Mouse (Mus musculus): ENCODE measurements around the gene Usp3. TPM values are rescaled to one million over a fixed set of nuclear protein-coding genes. Genes with fewer than 3 reads are reported as not detected.
A peak's percentile ranks its signal among the peaks of the same experiment; 100 is the strongest.

Usp3 gene
- total and polyA plus RNA-seq, 2 experiments from 2014 or later = 39.4 to 53.4 TPM

DNA sequence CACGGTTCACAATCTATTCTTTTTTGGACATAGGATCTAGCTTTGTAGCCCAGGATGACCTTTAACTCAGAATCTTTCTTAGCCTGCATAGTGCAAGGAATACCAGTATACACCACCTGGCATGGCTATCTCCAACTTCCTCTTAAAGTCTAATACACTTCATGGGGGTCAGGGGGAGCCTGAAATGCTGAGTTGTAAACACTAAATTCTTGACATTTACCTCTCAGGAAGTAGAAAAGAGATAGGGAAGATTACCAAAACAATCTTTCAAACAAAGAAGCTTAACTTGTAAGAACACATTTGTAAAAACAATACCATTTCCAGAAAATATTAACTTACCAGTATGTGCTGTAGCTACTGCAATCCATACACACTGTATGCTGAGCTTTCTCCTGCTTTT lies 30.7 kb downstream of the Usp3 start:
- WGBS = 57% methylated on average over 1 of the region's 1 CpGs

GRCm38 (mm10) chr9:66561496-66561895 lies 31.4 kb downstream of the Usp3 start:
- ATAC-seq (ENCODE audit: insufficient read depth, low read depth) = no peak
- peaks cover 11% of the 10 kb centered on the region; the same call in 1 of the 2 replicates for H3K4me1 ChIP-seq (ENCODE audit: control insufficient read depth, insufficient read depth)
- peak overlapping the region; percentile 30; the same call in 1 of the 2 replicates for H3K27ac ChIP-seq (ENCODE audit: low read depth)
- H3K9ac ChIP-seq (replicated peaks; ENCODE audit: low read depth, low read length) = no peak overlapping the region
- no peaks in the 10 kb centered on the region for H3K36me3 ChIP-seq (replicated peaks; ENCODE audit: control insufficient read depth, insufficient read depth, low read length)
- DNase-seq (ENCODE audit: low spot score) = no peak
- H3K4me3 ChIP-seq (ENCODE audit: low read depth, low read length) = no peak overlapping the region
- no peaks in the 10 kb centered on the region for H3K27me3 ChIP-seq (ENCODE audit: control insufficient read depth, insufficient read depth, low read length)
- no peaks in the 10 kb centered on the region for H3K9me3 ChIP-seq (replicated peaks; ENCODE audit: control insufficient read depth, low read length)
- TF ChIP-seq EP300 (IDR thresholded peaks at IDR 0.05; ENCODE audit: low read depth) (no peak), CTCF (IDR thresholded peaks at IDR 0.05; ENCODE audit: low read depth) (no peak)
- WGBS = 88% methylated on average over 2 of the region's 2 CpGs
- no peak overlapping the region for H3K4me2 ChIP-seq (ENCODE audit: low read depth, low read length)

More for the DNA sequence above, 30.7 kb downstream of the Usp3 start:
- no peak for TF ChIP-seq EP300 (IDR thresholded peaks at IDR 0.05; ENCODE audit: low read depth)
- no peak for TF ChIP-seq CTCF (IDR thresholded peaks at IDR 0.05; ENCODE audit: low read depth)
- DNase-seq (ENCODE audit: low spot score) (no peak), ATAC-seq (ENCODE audit: insufficient read depth, low read depth) (no peak)
- no peak overlapping the region for H3K4me2 ChIP-seq (ENCODE audit: low read depth, low read length)
- H3K36me3 ChIP-seq (replicated peaks; ENCODE audit: control insufficient read depth, insufficient read depth, low read length) = no peaks in the 10 kb centered on the region
- H3K9ac ChIP-seq (replicated peaks; ENCODE audit: low read depth, low read length) = no peak overlapping the region
- H3K4me1 ChIP-seq (ENCODE audit: control insufficient read depth, insufficient read depth) = peaks cover 11% of the 10 kb centered on the region; the same call in 1 of the 2 replicates
- H3K4me3 ChIP-seq (ENCODE audit: low read depth, low read length) = no peak overlapping the region
- H3K27me3 ChIP-seq (ENCODE audit: control insufficient read depth, insufficient read depth, low read length) = no peaks in the 10 kb centered on the region
- no peaks in the 10 kb centered on the region for H3K9me3 ChIP-seq (replicated peaks; ENCODE audit: control insufficient read depth, low read length)
- H3K27ac ChIP-seq (ENCODE audit: low read depth) = no peak overlapping the region

DNA sequence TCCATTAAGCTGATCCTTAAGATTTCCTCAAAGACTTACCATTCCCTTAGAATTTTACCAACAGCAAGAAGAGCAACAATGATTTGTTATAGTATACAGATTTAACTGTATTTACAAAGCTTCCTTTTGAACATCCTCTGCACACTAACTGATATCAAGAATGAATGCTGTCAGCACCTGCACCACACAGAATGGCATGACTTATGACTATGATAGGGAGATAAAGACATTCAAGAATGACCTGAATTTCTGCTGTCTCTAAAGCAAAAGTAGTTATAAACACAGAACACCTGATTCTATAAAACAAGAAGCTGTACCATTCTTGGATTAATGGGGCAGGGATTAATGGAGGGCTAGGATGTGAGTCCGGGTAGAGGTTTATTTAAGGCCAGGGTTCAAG lies 32.2 kb downstream of the Usp3 start:
- H3K36me3 ChIP-seq (replicated peaks; ENCODE audit: control insufficient read depth, insufficient read depth, low read length) = no peaks in the 10 kb centered on the region
- peaks cover 11% of the 10 kb centered on the region; the same call in 1 of the 2 replicates for H3K4me1 ChIP-seq (ENCODE audit: control insufficient read depth, insufficient read depth)
- H3K27me3 ChIP-seq (ENCODE audit: control insufficient read depth, insufficient read depth, low read length) = no peaks in the 10 kb centered on the region
- H3K4me3 ChIP-seq (ENCODE audit: low read depth, low read length) = no peak overlapping the region
- no peak overlapping the region for H3K4me2 ChIP-seq (ENCODE audit: low read depth, low read length)
- no peaks in the 10 kb centered on the region for H3K9me3 ChIP-seq (replicated peaks; ENCODE audit: control insufficient read depth, low read length)
- ATAC-seq (ENCODE audit: insufficient read depth, low read depth) (no peak), DNase-seq (ENCODE audit: low spot score) (no peak)
- 80% methylated on average over 1 of the region's 1 CpGs for WGBS
- H3K27ac ChIP-seq (ENCODE audit: low read depth) = peak overlapping the region; percentile 34; the same call in 1 of the 2 replicates
- H3K9ac ChIP-seq (replicated peaks; ENCODE audit: low read depth, low read length) = no peak overlapping the region
- no peak for TF ChIP-seq EP300 (IDR thresholded peaks at IDR 0.05; ENCODE audit: low read depth)
- no peak for TF ChIP-seq CTCF (IDR thresholded peaks at IDR 0.05; ENCODE audit: low read depth)

DNA sequence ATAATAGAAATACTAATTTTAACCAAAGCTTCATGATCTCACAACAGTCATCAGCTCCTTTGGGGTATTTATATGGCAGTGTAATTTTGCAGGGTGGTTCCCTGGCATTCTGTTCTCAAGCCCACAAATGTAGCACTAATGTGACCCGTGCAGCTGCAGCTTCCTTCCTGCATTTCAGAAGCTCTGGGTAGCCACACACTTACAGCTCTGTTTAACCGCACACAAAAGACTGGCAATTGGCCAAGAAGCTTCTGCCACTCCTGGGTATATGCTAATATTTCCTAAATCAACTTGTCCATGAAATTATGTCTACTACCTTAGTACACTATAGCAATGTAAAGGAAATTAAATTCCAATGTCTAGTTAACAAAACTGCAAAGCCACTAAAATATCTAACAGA lies 32.6 kb downstream of the Usp3 start:
- 9% methylated on average over 2 of the region's 2 CpGs for WGBS
- Histone ChIP-seq H3K4me1 (ENCODE audit: control insufficient read depth, insufficient read depth) (peaks cover 11% of the 10 kb centered on the region; the same call in 1 of the 2 replicates), H3K4me2 (ENCODE audit: low read depth, low read length) (no peak overlapping the region), H3K9me3 (replicated peaks; ENCODE audit: control insufficient read depth, low read length) (no peaks in the 10 kb centered on the region), H3K27ac (ENCODE audit: low read depth) (peak overlapping the region; percentile 51), H3K4me3 (ENCODE audit: low read depth, low read length) (no peak overlapping the region), H3K36me3 (replicated peaks; ENCODE audit: control insufficient read depth, insufficient read depth, low read length) (no peaks in the 10 kb centered on the region), H3K27me3 (ENCODE audit: control insufficient read depth, insufficient read depth, low read length) (no peaks in the 10 kb centered on the region), H3K9ac (replicated peaks; ENCODE audit: low read depth, low read length) (no peak overlapping the region)
- TF ChIP-seq EP300 (IDR thresholded peaks at IDR 0.05; ENCODE audit: low read depth) (no peak), CTCF (IDR thresholded peaks at IDR 0.05; ENCODE audit: low read depth) (no peak)
- ATAC-seq (ENCODE audit: insufficient read depth, low read depth) = no peak
- no peak for DNase-seq (ENCODE audit: low spot score)

GRCm38 (mm10) chr9:66558971-66559370 lies 34.0 kb downstream of the Usp3 start:
- Histone ChIP-seq H3K9ac (replicated peaks; ENCODE audit: low read depth, low read length) (no peak overlapping the region), H3K4me1 (ENCODE audit: control insufficient read depth, insufficient read depth) (peaks cover 11% of the 10 kb centered on the region; the same call in 1 of the 2 replicates), H3K27ac (ENCODE audit: low read depth) (0 out of 2 replicates have a peak overlapping the region, but pooled peaks have one; percentile 16), H3K9me3 (replicated peaks; ENCODE audit: control insufficient read depth, low read length) (no peaks in the 10 kb centered on the region), H3K4me2 (ENCODE audit: low read depth, low read length) (no peak overlapping the region), H3K27me3 (ENCODE audit: control insufficient read depth, insufficient read depth, low read length) (no peaks in the 10 kb centered on the region), H3K36me3 (replicated peaks; ENCODE audit: control insufficient read depth, insufficient read depth, low read length) (no peaks in the 10 kb centered on the region), H3K4me3 (ENCODE audit: low read depth, low read length) (no peak overlapping the region)
- TF ChIP-seq CTCF (IDR thresholded peaks at IDR 0.05; ENCODE audit: low read depth) = no peak
- TF ChIP-seq EP300 (IDR thresholded peaks at IDR 0.05; ENCODE audit: low read depth) = no peak
- 90% methylated on average over 4 of the region's 4 CpGs for WGBS
- ATAC-seq (ENCODE audit: insufficient read depth, low read depth) (no peak), DNase-seq (ENCODE audit: low spot score) (no peak)

DNA sequence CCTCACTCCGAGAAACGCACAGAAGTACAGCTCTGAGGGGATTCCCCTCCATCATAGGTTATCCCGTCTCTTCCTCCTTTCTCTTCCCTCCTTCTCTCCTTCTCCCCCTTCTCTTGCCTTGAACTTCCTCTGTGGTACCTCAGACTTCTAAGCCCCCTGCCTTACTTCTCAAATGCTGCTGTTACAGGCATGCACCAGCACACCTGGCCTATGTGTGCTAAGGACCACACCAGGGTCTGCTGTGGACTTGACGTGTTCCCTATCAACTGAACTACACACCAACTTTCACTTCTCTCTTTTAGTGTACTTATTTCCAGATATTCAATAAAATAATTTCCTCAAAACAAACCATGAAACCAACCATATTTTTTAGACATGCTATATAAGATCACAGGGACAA lies 50.2 kb downstream of the Usp3 start:
- H3K36me3 ChIP-seq (replicated peaks; ENCODE audit: control insufficient read depth, insufficient read depth, low read length) = peaks cover 74% of the 10 kb centered on the region
- H3K27me3 ChIP-seq (ENCODE audit: control insufficient read depth, insufficient read depth, low read length) = no peaks in the 10 kb centered on the region
- no peak overlapping the region for H3K9ac ChIP-seq (replicated peaks; ENCODE audit: low read depth, low read length)
- no peaks in the 10 kb centered on the region for H3K9me3 ChIP-seq (replicated peaks; ENCODE audit: control insufficient read depth, low read length)
- H3K4me1 ChIP-seq (ENCODE audit: control insufficient read depth, insufficient read depth) = no peaks in the 10 kb centered on the region
- H3K4me2 ChIP-seq (ENCODE audit: low read depth, low read length) = no peak overlapping the region
- no peak overlapping the region for H3K4me3 ChIP-seq (ENCODE audit: low read depth, low read length)
- no peak for TF ChIP-seq CTCF (IDR thresholded peaks at IDR 0.05; ENCODE audit: low read depth)
- no peak for TF ChIP-seq EP300 (IDR thresholded peaks at IDR 0.05; ENCODE audit: low read depth)
- 80% methylated on average over 4 of the region's 4 CpGs for WGBS
- no peak for DNase-seq (ENCODE audit: low spot score)
- no peak overlapping the region for H3K27ac ChIP-seq (ENCODE audit: low read depth)
- no peak for ATAC-seq (ENCODE audit: insufficient read depth, low read depth)
